Mouse (Mus musculus) CD4-positive helper T cell, adult 2 months (primary cell): Measurements from ENCODE around the gene Abhd6.

Experiments
- DNase-seq: peaks from one replicate; pipeline ENCODE4 v3.0.0-alpha.2; 2012; ENCODE audit warnings: low read depth, missing footprints, low spot score

The Abhd6 gene

GRCm38 (mm10) chr14:8059938-8060337 is 57.2 kb downstream of the Abhd6 start:
- DNase-seq = no peak

GRCm38 (mm10) chr14:8062076-8062475 is 59.4 kb downstream of the Abhd6 start:
- DNase-seq = no peak

GRCm38 (mm10) chr14:8062537-8063301 is 60.0 kb downstream of the Abhd6 start:
- no peak for DNase-seq

- no peak for DNase-seq
Observed at GRCm38 (mm10) chr14:8063835-8064785, 61.4 kb downstream of the Abhd6 start.

- peak; percentile 97 for DNase-seq
Observed at GRCm38 (mm10) chr14:8080165-8080679, 77.5 kb downstream of the Abhd6 start, which contains the start of gene Rpp14. Gene Rpp14 (plus strand): TSS chr14:8080367.

GRCm38 (mm10) chr14:8080718-8081117 is 78.0 kb downstream of the Abhd6 start:
- no peak for DNase-seq

- DNase-seq = no peak
Observed at GRCm38 (mm10) chr14:8082949-8083348, 80.2 kb downstream of the Abhd6 start.

- no peak for DNase-seq
Observed at GRCm38 (mm10) chr14:8089016-8089415, 86.3 kb downstream of the Abhd6 start.

- peak; percentile 54 for DNase-seq
Observed at GRCm38 (mm10) chr14:8092573-8092972, 89.9 kb downstream of the Abhd6 start.

- no peak for DNase-seq
Observed at GRCm38 (mm10) chr14:8093427-8093826, 90.7 kb downstream of the Abhd6 start.

- DNase-seq = no peak
Observed at GRCm38 (mm10) chr14:8094931-8095561, 92.3 kb downstream of the Abhd6 start.

GRCm38 (mm10) chr14:8095562-8095950 is 92.9 kb downstream of the Abhd6 start:
- DNase-seq = peak; percentile 37

GRCm38 (mm10) chr14:8097978-8098686 is 95.4 kb downstream of the Abhd6 start, which contains the start of gene Pxk:
Gene Pxk (plus strand): TSS chr14:8098211.
- peak; percentile 90 for DNase-seq

- DNase-seq = no peak
Observed at GRCm38 (mm10) chr14:8098687-8098995, 95.9 kb downstream of the Abhd6 start.

- DNase-seq = peak; percentile 53
Observed at GRCm38 (mm10) chr14:8099561-8100021, 96.9 kb downstream of the Abhd6 start.

GRCm38 (mm10) chr14:8101886-8102285 is 99.2 kb downstream of the Abhd6 start:
- DNase-seq = no peak

GRCm38 (mm10) chr14:8102676-8103075 is 100.0 kb downstream of the Abhd6 start:
- no peak for DNase-seq
